16 mouse cellular contexts compared by ENCODE assay signal in the genomic region with DNA sequence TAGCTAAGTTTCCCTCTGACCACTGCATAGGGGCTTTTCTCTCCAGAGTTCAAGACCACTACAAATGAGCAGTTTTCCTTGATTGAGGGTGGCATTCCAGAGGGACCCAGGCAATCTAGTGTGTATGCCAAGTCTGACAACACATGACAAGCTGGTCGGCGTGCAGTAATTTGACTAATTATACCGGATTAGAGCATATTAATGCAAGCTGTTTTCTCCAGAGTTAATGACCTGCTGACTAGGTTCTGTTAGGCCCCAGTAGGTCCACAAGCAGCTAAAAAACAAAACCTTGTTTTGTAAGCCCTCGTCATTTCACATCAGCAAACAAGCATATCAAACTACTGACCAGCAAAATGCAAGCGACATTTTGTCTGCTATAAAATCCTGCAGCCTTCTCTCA. TPM values are rescaled to one million over a fixed set of nuclear protein-coding genes. Genes with fewer than 3 reads are reported as not detected.
DNase-seq lines count a peak whose midpoint lies in the region; ATAC-seq lines count a peak whose summit lies in the region.
"Had no signal": no experiment of that assay in that cellular context is flagged by ENCODE, and none has a peak within 500 bp of the region (broad histone marks: within the 10 kb centered on the region; RNA-seq: fewer than 3 reads in every experiment).

No protein-coding gene starts in this region.

- no peak overlapping the region for H3K4me2 ChIP-seq in hindbrain, embryonic 14.5 days (replicated peaks)
- H3K4me2 ChIP-seq: embryonic facial prominence, embryonic 15.5 days; heart, embryonic 15.5 days had no signal

- no peak overlapping the region for H3K4me3 ChIP-seq in hindbrain, embryonic 14.5 days (replicated peaks; ENCODE audit: low read length)
- H3K4me3 ChIP-seq: embryonic facial prominence, embryonic 15.5 days; heart, embryonic 15.5 days had no signal

- ATAC-seq in hindbrain, embryonic 14.5 days (ENCODE audit: low FRiP score): peak; percentile 67; the same call in 1 of the 2 replicates
- ATAC-seq: inflammation-experienced regulatory T-cells, adult 6 months; Patski had no signal

- no peaks in the 10 kb centered on the region for H3K36me3 ChIP-seq in hindbrain, embryonic 14.5 days (replicated peaks; ENCODE audit: control insufficient read depth, insufficient read depth)
- H3K36me3 ChIP-seq: embryonic facial prominence, embryonic 15.5 days; heart, embryonic 15.5 days had no signal

- DNase-seq in cerebellum, postnatal 14 days: peak; percentile 31 to 42
- no peak for DNase-seq in cerebellum, adult 9-11 months
- DNase-seq in left cerebral cortex, postnatal 4 days: peak; percentile 54
- no peak for DNase-seq in left cerebral cortex, adult 9 months (ENCODE audit: low spot score in 2 of 2)
- peak; percentile 62 for DNase-seq in hindbrain, embryonic 14.5 days (ENCODE audit: low spot score)
- DNase-seq in retina, embryonic 14.5 days (ENCODE audit: low spot score): peak; percentile 91
- no peak for DNase-seq in urinary bladder, postnatal 4 days (ENCODE audit: low spot score in 2 of 2)
- no peak for DNase-seq in ovary, adult 18-20 months (ENCODE audit: low spot score)
- DNase-seq: cerebellum, adult 8-10 months; kidney, postnatal 10 days; right cerebral cortex, postnatal 4 days; thymus, adult 2 months had no signal

- 10% methylated on average over 5 of the region's 5 CpGs for WGBS in hindbrain, embryonic 14.5 days

- H3K4me1 ChIP-seq in hindbrain, embryonic 14.5 days (replicated peaks; ENCODE audit: control insufficient read depth, insufficient read depth, low read length): peaks cover 53% of the 10 kb centered on the region

- no peaks in the 10 kb centered on the region for H3K27me3 ChIP-seq in hindbrain, embryonic 14.5 days (ENCODE audit: control insufficient read depth, insufficient read depth, low read length)
- H3K27me3 ChIP-seq: embryonic facial prominence, embryonic 15.5 days; heart, embryonic 15.5 days; Patski had no signal

- intact Hi-C loops in left cerebral cortex, postnatal 4 days (cut with DNase I): no loop called here

- H3K9me3 ChIP-seq in hindbrain, embryonic 14.5 days (ENCODE audit: control insufficient read depth, low read length): no peaks in the 10 kb centered on the region
- H3K9me3 ChIP-seq: embryonic facial prominence, embryonic 15.5 days; heart, embryonic 15.5 days had no signal

- peak overlapping the region; percentile 21 for H3K9ac ChIP-seq in hindbrain, embryonic 14.5 days
- H3K9ac ChIP-seq: embryonic facial prominence, embryonic 15.5 days; heart, embryonic 15.5 days had no signal

- H3K27ac ChIP-seq in hindbrain, embryonic 14.5 days: peak overlapping the region; percentile 87
- H3K27ac ChIP-seq: embryonic facial prominence, embryonic 15.5 days; heart, embryonic 15.5 days had no signal

RNA-seq across cellular contexts. Expression of a gene that starts 30.9 kb away (rescaled TPM):
- total RNA-seq in left cerebral cortex, postnatal 4 days (2021): 1 to 10 TPM; 1.3 to 4.3 TPM
- 131 and 149 TPM in 2 replicates for polyA plus RNA-seq in hindbrain, embryonic 14.5 days (2014; fragmentation: Nextera tagmentation; extraction: Ambion mirVana)
- polyA plus RNA-seq: inflammation-experienced regulatory T-cells, adult 6 months; thymus, adult 2 months had no signal

Comparison
In these comparisons a context has a peak if more than half of its experiments do, and no peak if none do; other contexts are left out.
1. DNase-seq: peak in cerebellum, postnatal 14 days (2 of 2), left cerebral cortex, postnatal 4 days (single experiment), hindbrain, embryonic 14.5 days (single experiment) and retina, embryonic 14.5 days (single experiment); none in cerebellum, adult 9-11 months (single experiment), left cerebral cortex, adult 9 months (0 of 2), urinary bladder, postnatal 4 days (0 of 2) and ovary, adult 18-20 months (single experiment).